Mouse (Mus musculus) megakaryocyte, embryonic 14.5 days (primary cell): ENCODE measurements around the gene Gm14326.
"Not testable (repeated sequence)": the region's sequence is repeated elsewhere in the genome, so short reads cannot be mapped to it uniquely, and the experiment has no call there.

Source experiments
- FLI1 ChIP-seq: IDR thresholded peaks from 2 replicates; pipeline ENCODE4 v1.6.1; 2012; ENCODE audit warnings: low read length, inconsistent platforms, mixed read lengths
- GATA1 ChIP-seq: IDR thresholded peaks from 3 replicates; pipeline ENCODE4 v1.6.1; 2012; ENCODE audit warnings: mixed read lengths, low read length, inconsistent platforms, borderline replicate concordance

DNA sequence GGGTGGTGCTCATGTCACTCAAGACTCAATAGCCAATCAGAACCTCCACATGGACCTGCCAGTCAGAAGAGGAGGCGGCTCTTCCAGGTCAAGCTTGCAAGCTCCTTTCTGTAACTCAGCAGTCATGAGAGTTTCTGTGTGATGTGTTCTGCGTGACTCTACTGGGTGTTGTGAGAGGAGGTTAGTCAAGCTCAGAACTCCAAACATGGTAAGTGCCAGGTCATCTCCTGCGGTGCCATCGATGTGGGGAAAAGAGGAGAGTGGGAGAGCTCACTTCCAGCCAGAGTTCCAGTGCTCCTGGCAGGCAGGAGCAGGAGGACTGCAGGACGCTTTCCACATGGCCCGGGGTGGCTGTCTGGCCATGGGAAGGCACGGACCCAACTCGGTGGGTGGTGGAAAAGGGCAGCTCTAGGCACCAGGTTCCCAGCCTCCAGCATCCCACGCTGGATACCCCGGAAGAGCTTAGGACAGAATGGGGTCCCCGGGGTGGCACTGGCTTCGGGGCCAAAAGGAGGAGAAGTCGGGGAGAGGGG, 60.0 kb downstream of the Gm14326 start, which contains the start of gene Gm14327:
- not testable (repeated sequence) for TF ChIP-seq GATA1, FLI1
